Mouse (Mus musculus): ENCODE data around the gene Hoxb5.

Gene Hoxb5

GRCm38 (mm10) chr11:96341701-96342575 is 38.8 kb downstream of the Hoxb5 start:
- DNase-seq (ENCODE audit: low spot score): peak; percentile 62

GRCm38 (mm10) chr11:96342576-96342930 is 39.4 kb downstream of the Hoxb5 start:
- no peak for DNase-seq (ENCODE audit: low spot score)

- DNase-seq (ENCODE audit: low spot score): no peak
These were observed 40.1 kb downstream of the Hoxb5 start for GRCm38 (mm10) chr11:96343206-96343745.

- no peak for DNase-seq (ENCODE audit: low spot score)
These were observed 41.1 kb downstream of the Hoxb5 start for GRCm38 (mm10) chr11:96344061-96344877.

- no peak for DNase-seq (ENCODE audit: low spot score)
These were observed 41.7 kb downstream of the Hoxb5 start for GRCm38 (mm10) chr11:96344878-96345159.

- DNase-seq (ENCODE audit: low spot score): no peak
These were observed 42.2 kb downstream of the Hoxb5 start for GRCm38 (mm10) chr11:96345220-96345892.

- no peak for DNase-seq (ENCODE audit: low spot score)
These were observed 43.0 kb downstream of the Hoxb5 start for GRCm38 (mm10) chr11:96345893-96346806.

GRCm38 (mm10) chr11:96346916-96347520 is 43.9 kb downstream of the Hoxb5 start:
- DNase-seq (ENCODE audit: low spot score): no peak

GRCm38 (mm10) chr11:96347717-96348116 is 44.6 kb downstream of the Hoxb5 start:
- DNase-seq (ENCODE audit: low spot score): no peak

- DNase-seq (ENCODE audit: low spot score): no peak
These were observed 45.2 kb downstream of the Hoxb5 start for GRCm38 (mm10) chr11:96348141-96348928.

- no peak for DNase-seq (ENCODE audit: low spot score)
These were observed 45.9 kb downstream of the Hoxb5 start for GRCm38 (mm10) chr11:96348988-96349387.

- DNase-seq (ENCODE audit: low spot score): no peak
These were observed 46.6 kb downstream of the Hoxb5 start for GRCm38 (mm10) chr11:96349491-96350340.

GRCm38 (mm10) chr11:96350341-96350624 is 47.1 kb downstream of the Hoxb5 start, which contains the start of gene Hoxb2:
Hoxb2 (plus strand) TSS chr11:96350525.
- DNase-seq (ENCODE audit: low spot score): no peak

GRCm38 (mm10) chr11:96350791-96351190 is 47.7 kb downstream of the Hoxb5 start:
- DNase-seq (ENCODE audit: low spot score): no peak

GRCm38 (mm10) chr11:96351312-96351711 is 48.2 kb downstream of the Hoxb5 start:
- DNase-seq (ENCODE audit: low spot score): no peak

- DNase-seq (ENCODE audit: low spot score): no peak
These were observed 48.7 kb downstream of the Hoxb5 start for GRCm38 (mm10) chr11:96351831-96352230.

GRCm38 (mm10) chr11:96352691-96353521 is 49.8 kb downstream of the Hoxb5 start:
- DNase-seq (ENCODE audit: low spot score): peak; percentile 54

GRCm38 (mm10) chr11:96353522-96353841 is 50.3 kb downstream of the Hoxb5 start:
- peak; percentile 43 for DNase-seq (ENCODE audit: low spot score)

- peak; percentile 35 for DNase-seq (ENCODE audit: low spot score)
These were observed 50.8 kb downstream of the Hoxb5 start for GRCm38 (mm10) chr11:96353939-96354338.

Data from testis, postnatal 10 days (tissue).